Mouse (Mus musculus) layer of hippocampus, adult 11-12 months (tissue): ENCODE data around the gene Slc9a1.

ENCODE experiments used
- DNase-seq: peaks from one replicate; pipeline ENCODE4 v3.0.0; 2022; ENCODE audit warnings: low spot score

The Slc9a1 gene

DNA sequence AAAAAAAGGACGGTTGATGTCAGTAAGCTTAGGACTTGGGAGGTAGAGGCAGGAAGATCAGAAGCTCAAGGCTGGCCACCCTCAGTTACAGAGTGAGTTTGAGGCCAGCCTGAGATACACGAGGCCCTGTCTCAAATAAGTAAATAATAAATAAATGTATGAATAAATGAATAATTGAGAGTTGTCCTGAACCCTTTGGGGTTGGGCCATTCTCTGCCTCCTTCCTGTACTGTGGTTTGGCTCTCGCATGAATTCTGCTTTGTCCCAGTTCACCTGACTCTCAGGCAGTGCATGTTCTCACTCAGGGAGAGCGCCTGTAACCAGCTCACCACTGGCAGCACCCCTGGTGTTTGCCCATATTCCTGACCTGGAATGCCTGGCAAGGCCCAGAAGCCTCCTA lies 4.5 kb downstream of the Slc9a1 start:
- no peak for DNase-seq

DNA sequence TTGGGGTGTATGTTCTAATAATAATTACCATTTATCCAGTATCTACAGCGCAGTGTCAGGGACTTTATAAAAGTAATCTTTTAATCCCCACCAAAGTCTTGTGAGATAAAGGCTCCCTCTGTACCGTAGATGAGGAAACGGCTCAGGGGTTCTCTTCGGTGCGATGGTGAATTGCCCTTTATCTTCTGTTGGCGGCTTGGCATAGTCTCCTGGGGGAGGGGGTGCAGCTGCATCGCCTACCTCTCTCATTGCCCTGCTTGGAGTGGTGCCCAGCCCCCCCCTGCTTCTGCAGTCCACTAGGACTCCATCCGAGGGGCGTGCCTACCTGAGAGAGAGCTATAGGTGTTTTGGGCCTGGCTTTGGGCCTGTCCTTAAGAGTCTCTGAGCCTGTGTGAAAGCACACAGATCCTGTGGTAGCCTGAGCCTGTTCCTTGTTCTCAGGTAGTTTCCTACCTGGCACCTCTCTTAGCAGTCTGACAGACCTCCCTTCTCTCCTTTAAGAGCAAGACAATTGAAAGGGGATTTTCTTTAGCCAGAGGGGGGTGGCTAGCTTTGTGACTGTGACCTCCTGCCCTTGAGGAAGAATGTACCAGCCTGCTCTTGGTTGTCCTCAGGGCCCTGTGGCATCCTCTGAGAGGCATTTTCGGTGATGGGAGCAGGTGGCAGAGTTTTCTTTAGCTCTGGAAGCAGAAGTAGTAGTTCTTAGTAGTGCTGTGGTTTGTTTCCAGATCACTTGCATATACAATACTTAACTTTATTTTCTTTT lies 6.5 kb downstream of the Slc9a1 start:
- no peak for DNase-seq

DNA sequence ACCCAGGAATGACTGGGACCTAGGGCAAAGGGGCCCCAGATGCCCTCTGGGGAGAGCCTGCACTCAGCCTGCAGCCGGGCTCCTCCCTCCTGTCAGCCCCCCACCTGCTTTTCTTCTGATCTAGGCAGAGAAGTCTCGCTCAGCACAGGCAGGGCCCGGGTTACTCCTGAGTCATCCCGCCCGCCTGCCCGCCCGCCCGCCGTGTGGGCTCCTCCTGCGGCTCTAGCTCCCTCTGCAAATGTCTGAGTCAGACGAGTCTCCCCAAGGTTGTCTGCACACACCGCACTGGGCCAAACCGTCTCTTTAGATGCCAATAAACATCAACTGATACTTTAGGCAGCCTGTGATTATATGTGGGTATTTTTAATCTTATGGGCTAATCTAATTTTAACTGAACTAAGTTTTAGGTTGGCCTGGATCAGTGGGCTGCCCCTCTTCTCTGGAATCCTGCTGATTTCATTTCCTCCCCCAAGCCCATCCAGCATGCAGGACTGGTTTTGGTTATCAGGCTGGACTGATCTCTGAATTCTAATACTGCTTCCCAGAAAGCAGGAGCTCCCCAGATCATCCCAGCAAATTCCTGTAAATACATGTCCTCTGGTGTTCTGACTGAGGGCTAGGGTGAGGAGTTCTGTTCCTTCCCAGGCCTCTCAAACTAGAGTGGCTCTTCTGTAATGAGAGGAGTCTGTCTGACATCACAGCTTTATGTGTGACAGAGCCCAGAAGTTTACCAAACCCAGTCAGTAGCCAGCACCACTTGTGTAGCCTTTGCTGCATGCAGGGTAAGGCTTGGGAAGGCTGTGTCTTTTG lies 8.9 kb downstream of the Slc9a1 start:
- no peak for DNase-seq

DNA sequence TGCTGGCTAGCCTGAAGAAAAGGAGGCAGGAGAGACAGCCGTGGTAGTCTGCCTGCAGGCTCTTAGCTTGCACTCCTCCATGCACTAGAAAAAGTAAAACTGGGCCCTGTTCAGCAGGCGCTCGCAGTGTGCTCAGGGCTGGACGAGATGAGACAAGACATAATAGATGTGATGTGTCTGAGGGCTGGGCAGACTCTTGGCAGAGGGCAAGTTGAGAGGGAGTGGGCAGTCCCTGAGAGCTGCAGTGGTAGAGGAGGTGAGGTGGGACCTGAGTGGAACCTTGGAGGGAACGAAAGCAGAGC lies 9.5 kb downstream of the Slc9a1 start:
- DNase-seq: no peak

DNA sequence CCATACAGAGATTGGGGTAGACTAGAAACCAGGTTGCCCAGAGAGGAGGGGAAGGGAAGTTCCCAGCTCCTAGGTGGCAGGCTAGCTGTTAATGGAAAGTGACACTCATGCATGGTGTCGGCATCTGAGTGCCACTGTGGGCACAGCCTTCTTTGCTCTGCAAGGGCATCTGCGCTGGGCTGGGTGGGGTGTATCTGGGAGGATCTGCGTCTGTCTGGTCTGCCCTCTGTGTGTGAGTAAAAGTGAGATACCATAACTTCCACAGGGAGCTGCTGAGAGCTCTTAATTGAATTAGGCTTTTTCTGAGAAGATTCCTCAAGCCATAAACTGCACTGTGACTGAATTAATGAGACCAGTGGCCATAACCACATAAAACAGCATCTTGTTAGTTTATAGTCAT lies 10.4 kb downstream of the Slc9a1 start:
- no peak for DNase-seq

DNA sequence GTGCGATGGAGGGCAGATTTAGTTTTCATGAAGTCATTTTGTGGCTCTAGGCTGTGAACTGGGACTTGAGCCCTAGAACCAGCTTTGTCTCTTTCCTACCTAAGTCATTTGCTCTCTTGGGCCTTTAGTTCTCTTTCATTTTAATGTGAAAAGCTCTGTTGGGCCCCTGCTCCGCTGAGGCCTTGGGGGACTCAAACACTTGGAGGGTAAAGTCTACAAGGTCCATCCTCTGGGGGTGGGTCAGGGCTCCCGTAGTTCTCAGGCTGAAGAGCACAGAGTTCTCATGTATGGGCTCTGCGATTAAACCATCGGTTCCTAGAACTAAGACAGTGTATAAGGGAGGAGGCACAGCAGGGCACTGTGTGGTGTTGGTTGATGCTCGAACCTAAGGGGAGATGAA lies 11.0 kb downstream of the Slc9a1 start:
- DNase-seq: no peak

DNA sequence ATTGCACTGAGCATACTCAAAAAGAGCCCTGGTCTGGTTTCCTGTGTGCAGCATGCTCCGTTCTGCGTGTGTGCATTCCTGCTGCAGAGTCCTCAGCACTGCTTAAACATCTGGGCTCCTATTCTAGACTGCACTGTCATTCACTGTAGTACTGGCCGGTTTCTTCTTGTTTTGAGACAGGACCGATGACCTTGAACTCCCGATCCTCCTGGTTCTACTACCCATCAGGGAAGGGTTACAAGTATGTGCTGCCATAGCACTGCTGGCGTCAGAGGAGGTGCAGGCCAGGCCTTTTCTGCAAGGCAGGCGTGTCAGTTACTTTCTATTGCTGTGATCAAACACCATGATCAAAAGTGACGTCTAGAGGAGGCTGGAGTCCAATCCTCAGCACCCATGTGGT lies 11.6 kb downstream of the Slc9a1 start:
- no peak for DNase-seq

DNA sequence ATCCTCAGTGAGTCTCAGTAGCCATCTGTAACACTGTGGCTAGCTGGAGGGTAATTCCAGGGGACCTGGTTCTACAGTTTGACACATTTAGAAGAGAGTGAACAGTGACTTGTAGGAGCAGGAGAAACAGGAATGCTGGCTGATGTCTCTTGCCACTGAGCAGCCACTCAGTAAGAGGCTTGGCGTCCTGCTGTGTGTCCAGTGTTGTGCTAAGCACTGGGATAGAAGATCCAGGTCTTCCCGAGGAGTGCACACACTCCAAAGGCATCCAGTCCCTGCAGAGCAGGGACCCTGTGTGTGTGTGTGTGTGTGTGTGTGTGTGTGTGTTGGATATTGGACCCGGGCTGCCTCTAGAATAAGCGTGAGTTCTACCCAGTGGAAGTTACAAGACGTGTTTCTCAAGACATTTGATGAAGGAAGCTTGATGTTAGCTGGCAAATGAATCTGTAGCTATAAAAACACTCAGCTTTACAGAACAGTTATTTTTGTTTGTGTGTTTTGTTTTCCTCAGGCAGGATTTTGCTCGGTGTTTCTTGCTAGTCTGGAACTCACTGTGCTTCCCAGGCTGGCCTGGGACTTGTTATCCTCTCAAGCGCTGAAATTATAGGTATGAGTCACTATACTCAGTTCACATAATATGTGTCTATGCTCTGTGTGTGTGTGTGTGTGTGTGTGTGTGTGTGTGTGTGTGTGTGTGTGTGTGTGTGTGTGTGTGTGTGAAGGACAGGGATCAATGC lies 16.7 kb downstream of the Slc9a1 start:
- DNase-seq: no peak

DNA sequence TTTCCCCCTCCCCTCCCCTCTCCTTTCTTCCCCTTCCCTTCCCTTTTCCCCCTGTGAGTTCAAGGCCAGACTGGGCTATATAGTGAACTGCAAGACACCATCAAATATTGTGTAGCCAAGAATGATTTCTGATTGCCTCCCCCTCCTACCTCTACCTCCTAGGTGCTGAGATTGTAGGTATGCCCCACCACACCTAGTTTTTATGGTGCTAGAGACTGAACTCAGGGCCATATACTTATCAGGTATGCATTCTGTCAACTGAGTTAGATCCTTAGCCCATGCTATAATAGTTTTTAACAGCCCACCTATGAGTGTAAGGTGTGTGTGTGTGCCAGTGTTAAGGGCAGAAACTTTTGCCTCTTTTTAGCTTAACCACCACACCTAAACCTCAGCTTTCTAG lies 17.5 kb downstream of the Slc9a1 start:
- DNase-seq: no peak

DNA sequence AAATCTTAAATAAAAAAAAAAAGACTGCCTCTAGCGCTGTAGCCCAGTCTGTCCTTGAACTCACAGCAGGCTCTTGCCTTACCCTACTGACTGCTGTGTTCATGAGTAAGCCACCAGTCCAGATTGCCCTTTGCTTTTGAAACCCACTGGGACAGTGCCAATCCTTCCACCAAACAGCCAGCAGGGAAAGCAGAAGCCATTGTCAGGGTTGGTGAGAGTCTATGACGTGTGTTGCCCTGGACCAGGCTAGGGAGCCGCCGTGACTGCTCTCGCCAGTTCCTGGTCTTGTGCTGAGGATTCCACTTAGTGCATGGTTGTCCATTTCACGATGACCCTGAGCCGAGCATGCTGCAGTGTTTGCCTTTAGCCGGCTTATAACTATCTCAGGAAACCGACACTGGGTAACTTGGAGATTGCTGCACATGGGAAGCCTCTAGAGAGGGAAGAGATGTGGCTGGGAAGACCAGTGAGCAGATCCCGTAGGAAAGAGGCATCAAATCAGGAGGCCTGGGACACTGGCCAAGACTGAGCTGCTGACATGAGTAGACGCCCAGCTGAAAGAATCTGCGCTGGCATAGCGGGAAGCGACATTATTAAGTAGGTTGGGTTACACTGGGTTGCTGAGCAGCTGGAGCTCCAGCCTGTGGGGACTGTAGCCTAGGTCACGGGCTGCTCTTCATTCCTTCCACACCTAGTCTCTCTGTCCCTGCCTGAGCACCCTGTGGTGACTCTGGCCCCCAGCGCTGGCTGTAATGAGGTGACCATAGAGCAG lies 19.5 kb downstream of the Slc9a1 start:
- DNase-seq: no peak

DNA sequence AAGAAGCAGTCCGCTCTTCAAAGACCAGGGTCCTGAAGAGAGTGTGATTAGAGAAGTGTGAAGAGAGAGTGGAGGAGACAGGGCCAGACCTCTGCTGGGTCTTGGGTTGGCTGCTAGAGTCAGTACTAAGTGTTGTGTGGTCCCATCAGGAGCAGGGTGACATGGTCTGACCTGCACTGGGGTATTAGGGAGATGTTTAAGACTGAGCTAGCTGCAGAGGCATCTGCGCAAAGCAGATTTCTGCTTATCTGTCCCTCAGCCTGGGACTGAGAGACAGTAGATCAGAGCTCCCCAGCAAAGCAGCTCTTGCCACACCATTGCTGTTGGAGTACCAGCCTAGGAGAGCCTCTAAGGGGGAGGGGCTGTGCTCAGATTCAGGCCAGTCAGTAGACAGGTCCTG lies 20.5 kb downstream of the Slc9a1 start:
- DNase-seq: no peak

DNA sequence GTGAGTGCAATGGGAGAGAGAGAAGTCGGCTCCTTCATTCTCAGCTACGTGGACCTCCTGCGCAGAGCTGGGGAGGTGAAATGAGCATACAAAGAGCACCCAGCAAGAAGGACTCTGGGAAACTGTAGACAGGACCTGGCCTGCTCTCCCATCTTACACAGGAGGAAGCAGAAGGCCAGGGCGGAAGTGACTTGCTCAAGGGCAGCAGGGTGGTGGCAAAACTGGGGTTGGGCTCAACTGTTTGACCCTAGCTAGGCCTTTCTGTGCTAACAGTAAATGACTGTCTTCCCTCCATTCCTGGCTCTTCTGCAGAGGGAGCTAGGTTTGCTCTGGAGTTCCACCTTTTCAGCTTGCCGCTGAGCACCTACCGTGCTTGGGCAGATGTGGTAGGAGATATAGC lies 21.1 kb downstream of the Slc9a1 start:
- no peak for DNase-seq

DNA sequence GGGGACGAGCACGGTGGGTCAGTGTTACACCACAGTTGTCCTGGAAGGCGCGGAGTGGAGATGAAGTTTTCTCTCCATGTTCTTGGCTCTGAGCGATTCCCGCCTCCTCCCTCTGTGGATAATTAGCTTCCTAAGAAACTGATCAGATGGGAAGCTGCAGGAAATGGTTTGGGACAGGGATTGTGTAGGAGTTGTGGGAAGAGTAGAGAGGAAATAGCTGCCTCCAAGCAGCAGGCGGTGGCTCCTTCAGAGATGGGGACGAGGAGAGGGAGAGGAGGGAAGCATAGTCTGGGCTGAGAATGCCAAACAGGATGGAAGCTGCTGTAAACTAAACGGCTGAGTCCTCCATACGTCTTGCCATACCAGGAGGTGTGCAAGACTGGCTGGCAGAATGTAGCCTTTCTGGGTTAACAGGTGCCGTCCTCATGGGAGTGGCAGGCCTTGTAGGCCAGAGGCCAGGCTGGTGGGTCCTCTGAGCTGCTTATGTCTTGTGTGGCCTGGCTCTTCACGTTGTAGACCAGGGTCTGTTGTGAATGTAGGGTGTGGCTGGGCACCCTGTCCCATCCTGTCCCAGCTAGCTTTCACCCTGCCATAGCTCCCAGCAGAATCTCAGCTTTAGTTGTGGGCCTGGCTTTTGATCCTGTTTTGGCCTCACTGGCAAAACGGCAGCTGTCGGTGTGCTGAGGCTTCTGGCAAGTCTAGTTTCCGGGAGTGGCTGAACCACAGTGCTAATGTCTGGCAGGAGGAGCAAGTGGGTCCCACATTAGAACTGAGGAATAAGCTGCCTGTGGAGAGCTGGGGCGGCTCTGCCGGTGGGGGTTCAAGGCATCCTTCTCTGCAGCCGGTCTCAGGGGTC lies 21.9 kb downstream of the Slc9a1 start:
- DNase-seq: peak; percentile 60

DNA sequence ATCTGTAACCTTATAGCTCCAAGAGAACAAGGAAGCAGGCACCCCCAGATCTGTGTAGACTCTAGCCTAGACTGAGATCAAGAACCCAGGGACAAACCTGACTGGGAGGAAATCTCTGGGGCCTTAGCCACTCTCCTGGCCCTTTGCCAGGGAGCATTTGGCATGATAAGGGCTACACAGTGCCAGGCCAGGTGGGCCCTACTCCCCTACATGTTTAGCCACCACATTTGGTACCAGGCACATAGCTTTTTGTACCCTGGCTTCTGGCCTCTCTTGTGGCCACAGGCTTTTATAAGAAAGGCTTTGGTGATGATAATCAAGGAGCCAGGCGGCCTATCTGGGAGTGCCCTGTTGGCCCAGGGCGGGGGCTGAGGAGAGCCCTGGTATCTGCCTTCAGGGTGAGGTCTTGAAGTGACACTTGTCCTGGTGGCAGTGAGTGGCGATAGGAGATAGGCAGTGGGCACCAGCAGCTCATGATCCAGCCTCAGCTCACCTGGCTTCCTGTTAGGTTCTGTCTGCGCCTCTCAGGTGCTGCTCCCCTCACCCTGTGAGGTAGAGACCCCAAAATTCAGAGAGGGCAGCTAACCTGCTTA lies 25.6 kb downstream of the Slc9a1 start:
- no peak for DNase-seq

DNA sequence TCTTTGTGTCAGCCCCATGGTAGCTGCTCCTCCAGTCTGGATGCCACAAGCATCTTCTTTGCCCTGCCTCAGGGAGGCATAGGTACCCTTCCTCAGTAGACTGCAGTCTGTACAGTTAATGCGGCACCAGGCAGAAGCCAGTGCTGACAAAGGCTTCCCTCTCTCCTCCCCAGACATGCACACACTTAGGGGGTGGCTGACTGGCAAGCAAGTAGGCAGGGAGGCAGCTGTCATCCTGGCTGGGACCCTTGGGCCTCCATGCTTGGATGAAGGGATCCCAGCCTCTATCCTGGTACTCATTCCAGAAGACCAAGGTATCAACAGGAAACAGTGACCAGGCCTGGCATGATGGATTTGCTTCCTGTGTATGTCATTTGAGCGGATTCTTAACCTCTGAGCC lies 26.6 kb downstream of the Slc9a1 start:
- DNase-seq: no peak

DNA sequence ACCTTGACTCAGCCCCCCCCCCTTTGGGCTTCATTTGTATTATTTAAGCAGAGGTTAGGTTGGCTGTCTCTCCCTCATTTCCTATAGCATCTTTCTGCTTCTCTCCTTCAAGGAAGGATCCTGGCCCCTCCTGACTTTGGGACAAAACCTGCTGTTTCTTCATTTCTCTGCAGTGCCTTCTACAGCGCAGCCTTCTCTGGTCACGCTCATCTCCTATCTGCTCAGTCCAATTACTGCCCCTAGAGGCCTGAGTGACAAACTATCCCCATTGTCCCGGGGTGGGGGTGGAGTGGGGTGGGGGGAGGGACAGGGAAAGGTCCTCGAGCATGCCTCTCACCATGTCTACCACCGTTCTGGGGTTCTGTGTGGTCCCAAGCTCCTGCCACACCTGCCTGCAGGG lies 27.8 kb downstream of the Slc9a1 start:
- no peak for DNase-seq

DNA sequence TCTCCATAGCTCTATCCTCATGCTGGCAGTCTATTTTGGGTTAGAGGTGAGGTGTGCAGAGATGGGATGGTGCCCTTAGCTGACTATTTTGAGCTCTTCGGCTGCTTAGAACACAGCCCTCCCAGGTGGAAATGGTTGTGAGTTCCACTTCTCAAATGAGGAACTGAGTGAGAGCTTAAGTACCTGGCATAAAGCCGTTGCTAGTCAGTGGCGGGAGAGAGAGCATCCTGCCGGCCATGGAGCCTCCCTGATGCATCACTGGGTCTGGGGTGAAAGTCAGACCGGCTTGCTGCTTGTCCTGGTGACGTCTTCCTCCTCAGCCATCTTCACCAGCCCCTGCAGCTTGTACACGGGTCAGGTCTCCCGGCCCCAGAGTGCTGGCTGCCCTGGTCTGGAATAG lies 28.5 kb downstream of the Slc9a1 start:
- no peak for DNase-seq

DNA sequence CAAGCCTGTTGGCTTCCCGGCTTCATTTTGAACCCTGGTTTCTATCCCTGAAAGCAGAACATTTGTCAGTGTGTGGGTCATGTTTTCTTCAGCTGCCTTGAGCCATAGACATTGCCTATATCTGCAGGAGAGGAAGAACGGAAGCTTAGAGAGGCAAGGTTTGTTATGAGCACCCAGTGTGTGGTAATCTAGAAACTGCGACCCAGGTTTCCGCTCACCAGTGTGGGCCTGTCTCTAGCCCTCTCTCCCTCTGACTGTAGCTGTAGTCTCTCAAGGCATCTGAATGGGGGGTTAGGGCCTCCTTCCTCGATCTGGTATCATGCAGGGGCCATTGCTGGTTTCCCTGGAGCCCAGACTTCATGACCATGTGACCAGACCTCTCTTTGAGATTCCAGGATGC lies 29.1 kb downstream of the Slc9a1 start:
- no peak for DNase-seq

DNA sequence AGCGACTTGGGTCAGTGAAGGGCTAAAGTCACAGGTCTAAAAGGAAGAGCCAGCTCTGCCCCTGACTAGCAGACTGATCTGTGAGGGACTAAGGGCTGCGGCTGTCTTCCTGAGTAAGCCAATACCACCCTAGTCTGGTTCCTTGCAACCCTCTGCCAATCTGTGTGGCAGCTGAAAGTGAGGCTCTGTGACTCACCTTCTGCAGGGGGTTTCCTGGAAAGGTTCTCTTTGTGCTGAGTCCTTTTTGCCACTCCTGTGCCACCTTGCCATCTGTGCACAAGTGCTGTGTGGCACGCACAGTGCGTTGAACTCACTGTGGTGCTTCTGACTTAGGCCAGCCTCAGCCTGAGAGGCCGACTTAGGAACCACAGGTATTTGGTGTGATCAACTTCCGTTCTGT lies 30.0 kb downstream of the Slc9a1 start:
- no peak for DNase-seq

DNA sequence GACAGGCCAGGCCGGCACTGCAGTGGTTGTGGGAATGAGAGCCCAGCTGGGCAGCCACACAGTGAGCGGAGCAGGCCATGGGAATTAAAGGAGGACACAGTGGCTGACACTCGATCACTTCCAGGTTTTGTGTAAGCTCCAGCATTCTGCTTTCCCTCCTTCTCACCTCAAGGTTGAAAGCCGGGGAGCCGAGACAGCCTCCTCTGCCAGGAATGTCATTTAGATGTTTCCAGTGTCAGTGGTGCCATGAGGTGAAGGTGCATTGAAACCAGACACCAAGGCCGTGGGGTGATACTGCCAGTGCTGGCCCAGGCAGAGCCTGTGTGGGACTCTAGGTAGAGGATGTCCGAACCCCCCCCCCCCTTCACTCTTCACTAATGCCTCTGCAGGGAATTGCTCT lies 30.6 kb downstream of the Slc9a1 start:
- DNase-seq: no peak

DNA sequence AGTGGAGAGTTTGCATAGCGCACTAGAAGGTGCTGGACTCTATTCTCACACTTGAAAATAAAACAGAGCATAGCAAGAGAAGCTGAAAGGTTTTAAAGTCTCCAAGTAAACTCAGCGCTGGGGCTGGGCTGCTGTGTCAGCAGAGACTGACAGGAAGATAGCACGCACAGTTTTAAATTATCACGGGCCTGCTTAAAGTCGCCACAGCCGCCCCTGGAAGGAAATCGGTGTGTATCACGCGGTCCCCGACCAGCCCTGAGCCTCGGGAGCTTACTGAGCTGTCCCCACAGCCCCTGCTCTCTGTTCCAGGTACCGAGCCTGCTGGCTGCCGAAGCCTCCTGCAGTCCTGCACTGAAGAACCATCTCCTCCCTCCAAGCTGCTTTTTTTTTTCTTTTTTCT lies 32.5 kb downstream of the Slc9a1 start:
- DNase-seq: no peak
